Mouse (Mus musculus): ENCODE measurements around the gene Magi1. TPM values are rescaled to one million over a fixed set of nuclear protein-coding genes. Genes with fewer than 3 reads are reported as not detected.

Gene Magi1
- total and polyA plus RNA-seq, 2 experiments from 2014 or later: 23.0 to 36.9 TPM

GRCm38 (mm10) chr6:94257831-94258173, 25.9 kb downstream of the Magi1 start:
- ATAC-seq: no peak
- Histone ChIP-seq H3K9me3 (ENCODE audit: low read length) (no peaks in the 10 kb centered on the region), H3K4me3 (ENCODE audit: low read length) (no peak overlapping the region), H3K4me1 (ENCODE audit: insufficient read depth, low read length) (no peaks in the 10 kb centered on the region), H3K36me3 (ENCODE audit: insufficient read depth, low read length) (no peaks in the 10 kb centered on the region), H3K4me2 (ENCODE audit: low read depth, low read length) (no peak overlapping the region), H3K27ac (no peak overlapping the region), H3K27me3 (ENCODE audit: insufficient read depth, low read length) (no peaks in the 10 kb centered on the region), H3K9ac (replicated peaks; ENCODE audit: low read length) (no peak overlapping the region)
- no peak for TF ChIP-seq CTCF (IDR thresholded peaks at IDR 0.05; ENCODE audit: low read depth)
- 83% methylated on average over 3 of the region's 3 CpGs for WGBS
- no peak for DNase-seq (ENCODE audit: low spot score)

GRCm38 (mm10) chr6:94256982-94257830, 26.5 kb downstream of the Magi1 start:
- H3K4me2 ChIP-seq (ENCODE audit: low read depth, low read length): no peak overlapping the region
- 81% methylated on average over 12 of the region's 12 CpGs for WGBS

DNA sequence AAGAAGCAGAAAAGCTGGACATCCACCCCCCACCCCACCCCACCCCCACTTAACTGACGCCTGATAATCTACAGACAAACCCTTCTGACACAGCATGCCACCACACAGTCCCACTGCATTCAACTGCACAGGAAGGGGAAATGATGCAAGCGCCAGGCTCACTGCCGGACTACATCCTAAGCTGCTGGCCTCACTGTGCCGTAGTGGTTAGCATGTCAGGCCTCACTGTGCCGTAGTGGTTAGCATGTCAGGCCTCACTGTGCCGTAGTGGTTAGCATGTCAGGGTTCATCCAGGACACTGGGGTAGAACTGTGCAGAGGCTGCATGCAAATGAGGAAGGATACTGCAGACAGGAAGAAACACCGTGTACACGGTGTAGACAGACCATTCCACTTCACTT, 29.8 kb downstream of the Magi1 start:
- Histone ChIP-seq H3K27me3 (ENCODE audit: insufficient read depth, low read length) (no peaks in the 10 kb centered on the region), H3K9ac (replicated peaks; ENCODE audit: low read length) (no peak overlapping the region), H3K9me3 (ENCODE audit: low read length) (no peaks in the 10 kb centered on the region), H3K27ac (no peak overlapping the region), H3K4me2 (ENCODE audit: low read depth, low read length) (no peak overlapping the region), H3K36me3 (ENCODE audit: insufficient read depth, low read length) (no peaks in the 10 kb centered on the region), H3K4me3 (ENCODE audit: low read length) (no peak overlapping the region), H3K4me1 (ENCODE audit: insufficient read depth, low read length) (no peaks in the 10 kb centered on the region)
- WGBS: 71% methylated on average over 8 of the region's 8 CpGs
- ATAC-seq (no peak), DNase-seq (ENCODE audit: low spot score) (no peak)
- no peak for TF ChIP-seq CTCF (IDR thresholded peaks at IDR 0.05; ENCODE audit: low read depth)

More at GRCm38 (mm10) chr6:94256982-94257830, 26.5 kb downstream of the Magi1 start:
- DNase-seq (ENCODE audit: low spot score) (no peak), ATAC-seq (no peak)
- Histone ChIP-seq H3K27ac (no peak overlapping the region), H3K36me3 (ENCODE audit: insufficient read depth, low read length) (no peaks in the 10 kb centered on the region), H3K9me3 (ENCODE audit: low read length) (no peaks in the 10 kb centered on the region), H3K9ac (replicated peaks; ENCODE audit: low read length) (no peak overlapping the region), H3K4me3 (ENCODE audit: low read length) (no peak overlapping the region), H3K27me3 (ENCODE audit: insufficient read depth, low read length) (no peaks in the 10 kb centered on the region), H3K4me1 (ENCODE audit: insufficient read depth, low read length) (no peaks in the 10 kb centered on the region)
- TF ChIP-seq CTCF (IDR thresholded peaks at IDR 0.05; ENCODE audit: low read depth): no peak

DNA sequence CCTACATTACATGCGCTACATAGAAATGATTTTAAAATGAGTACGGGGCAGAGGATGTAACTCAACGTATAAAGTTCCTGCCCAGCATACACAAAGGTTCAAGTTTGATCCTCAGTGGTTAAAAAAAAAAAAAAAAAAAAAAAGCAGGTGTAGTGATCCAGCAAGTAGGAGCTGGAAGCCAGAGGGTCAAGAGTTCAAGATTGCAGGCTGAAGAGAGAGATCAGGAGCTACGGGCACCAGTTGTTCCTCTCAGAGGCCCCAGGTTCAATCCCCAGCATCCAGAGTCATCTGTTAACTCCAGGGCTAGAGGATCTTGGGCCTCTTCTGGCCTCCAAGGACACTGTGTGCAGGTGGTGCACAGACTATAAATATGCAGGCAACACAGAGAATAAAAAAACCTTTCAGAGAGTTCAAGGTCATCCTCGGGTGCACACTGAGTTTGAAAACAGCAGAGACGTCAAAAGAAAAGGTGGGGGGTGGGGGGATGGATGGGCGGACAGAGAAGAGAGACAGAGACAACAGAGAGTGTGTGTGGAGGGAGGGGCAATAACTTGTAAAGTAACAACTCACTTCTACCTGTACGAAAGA, 32.3 kb downstream of the Magi1 start:
- Histone ChIP-seq H3K9me3 (ENCODE audit: low read length) (no peaks in the 10 kb centered on the region), H3K4me3 (ENCODE audit: low read length) (no peak overlapping the region), H3K4me2 (ENCODE audit: low read depth, low read length) (no peak overlapping the region), H3K27me3 (ENCODE audit: insufficient read depth, low read length) (no peaks in the 10 kb centered on the region), H3K4me1 (ENCODE audit: insufficient read depth, low read length) (no peaks in the 10 kb centered on the region), H3K36me3 (ENCODE audit: insufficient read depth, low read length) (no peaks in the 10 kb centered on the region), H3K27ac (no peak overlapping the region), H3K9ac (replicated peaks; ENCODE audit: low read length) (no peak overlapping the region)
- no peak for ATAC-seq
- no peak for DNase-seq (ENCODE audit: low spot score)
- no peak for TF ChIP-seq CTCF (IDR thresholded peaks at IDR 0.05; ENCODE audit: low read depth)
- WGBS: 73% methylated on average over 8 of the region's 8 CpGs

DNA sequence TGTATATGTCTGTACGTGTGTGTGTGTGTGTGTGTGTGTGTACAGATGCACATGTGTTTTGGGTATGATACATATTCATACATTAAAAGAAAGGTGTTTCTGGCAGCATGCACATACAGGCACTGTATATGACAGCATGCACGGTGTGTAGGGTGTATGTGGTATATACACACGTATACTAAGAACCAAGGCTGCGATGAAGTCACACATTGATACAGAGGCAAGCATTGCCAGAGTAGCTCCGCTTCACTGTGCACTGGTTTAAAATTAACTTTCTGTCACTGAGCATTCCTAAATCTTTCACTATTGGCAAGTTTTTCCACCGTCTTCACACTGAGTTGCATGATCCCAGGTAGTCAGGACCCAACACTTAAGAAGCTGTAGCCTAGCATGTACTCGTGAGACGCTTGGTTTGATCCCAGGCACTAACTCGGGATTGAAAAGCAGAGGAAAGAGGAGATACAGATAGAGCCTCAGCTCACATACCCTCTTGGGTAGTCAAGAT, 34.4 kb downstream of the Magi1 start:
- H3K9me3 ChIP-seq (ENCODE audit: low read length): no peaks in the 10 kb centered on the region
- ATAC-seq (no peak), DNase-seq (ENCODE audit: low spot score) (no peak)
- 88% methylated on average over 9 of the region's 9 CpGs for WGBS
- no peaks in the 10 kb centered on the region for H3K4me1 ChIP-seq (ENCODE audit: insufficient read depth, low read length)
- no peak for TF ChIP-seq CTCF (IDR thresholded peaks at IDR 0.05; ENCODE audit: low read depth)
- no peaks in the 10 kb centered on the region for H3K27me3 ChIP-seq (ENCODE audit: insufficient read depth, low read length)
- no peak overlapping the region for H3K4me3 ChIP-seq (ENCODE audit: low read length)
- H3K36me3 ChIP-seq (ENCODE audit: insufficient read depth, low read length): no peaks in the 10 kb centered on the region
- no peak overlapping the region for H3K9ac ChIP-seq (replicated peaks; ENCODE audit: low read length)
- H3K27ac ChIP-seq: no peak overlapping the region
- no peak overlapping the region for H3K4me2 ChIP-seq (ENCODE audit: low read depth, low read length)

DNA sequence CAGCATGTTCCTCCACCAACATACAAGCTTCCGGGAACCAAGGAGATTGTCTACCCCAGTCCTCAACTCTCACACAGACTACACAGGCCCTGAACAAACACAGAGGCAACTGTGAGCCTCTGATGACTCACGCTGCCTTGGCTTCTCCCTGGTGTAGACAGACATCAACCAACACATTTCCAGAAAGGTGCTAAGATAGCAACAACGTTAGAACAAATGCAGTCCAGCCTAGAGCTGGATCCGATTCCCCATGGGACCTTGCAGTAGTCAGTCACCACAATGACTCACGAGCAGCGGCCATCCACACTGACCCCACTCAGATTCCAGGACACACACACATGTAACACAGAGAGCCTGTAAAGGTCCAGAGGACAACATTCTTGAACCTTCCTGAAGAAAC, 42.5 kb downstream of the Magi1 start:
- WGBS: 84% methylated on average over 6 of the region's 6 CpGs
- no peak overlapping the region for H3K4me2 ChIP-seq (ENCODE audit: low read depth, low read length)
- no peaks in the 10 kb centered on the region for H3K4me1 ChIP-seq (ENCODE audit: insufficient read depth, low read length)
- DNase-seq (ENCODE audit: low spot score) (no peak), ATAC-seq (no peak)
- no peaks in the 10 kb centered on the region for H3K36me3 ChIP-seq (ENCODE audit: insufficient read depth, low read length)
- no peak overlapping the region for H3K9ac ChIP-seq (replicated peaks; ENCODE audit: low read length)
- no peaks in the 10 kb centered on the region for H3K9me3 ChIP-seq (ENCODE audit: low read length)
- H3K27me3 ChIP-seq (ENCODE audit: insufficient read depth, low read length): no peaks in the 10 kb centered on the region
- no peak overlapping the region for H3K27ac ChIP-seq
- no peak for TF ChIP-seq CTCF (IDR thresholded peaks at IDR 0.05; ENCODE audit: low read depth)
- no peak overlapping the region for H3K4me3 ChIP-seq (ENCODE audit: low read length)

- Histone ChIP-seq H3K4me2 (ENCODE audit: low read depth, low read length) (no peak overlapping the region), H3K9ac (replicated peaks; ENCODE audit: low read length) (no peak overlapping the region), H3K9me3 (ENCODE audit: low read length) (no peaks in the 10 kb centered on the region), H3K4me1 (ENCODE audit: insufficient read depth, low read length) (no peaks in the 10 kb centered on the region), H3K4me3 (ENCODE audit: low read length) (no peak overlapping the region), H3K36me3 (ENCODE audit: insufficient read depth, low read length) (no peaks in the 10 kb centered on the region), H3K27ac (no peak overlapping the region), H3K27me3 (ENCODE audit: insufficient read depth, low read length) (no peaks in the 10 kb centered on the region)
- WGBS: 70% methylated on average over 2 of the region's 2 CpGs
- DNase-seq (ENCODE audit: low spot score): no peak
- TF ChIP-seq CTCF (IDR thresholded peaks at IDR 0.05; ENCODE audit: low read depth): no peak
- ATAC-seq: no peak
Measured at GRCm38 (mm10) chr6:94238643-94239042, 45.1 kb downstream of the Magi1 start.

Measured in hindbrain, postnatal 0 days (tissue).